ENCODE assay signal across 27 mouse cellular contexts in the genomic region with DNA sequence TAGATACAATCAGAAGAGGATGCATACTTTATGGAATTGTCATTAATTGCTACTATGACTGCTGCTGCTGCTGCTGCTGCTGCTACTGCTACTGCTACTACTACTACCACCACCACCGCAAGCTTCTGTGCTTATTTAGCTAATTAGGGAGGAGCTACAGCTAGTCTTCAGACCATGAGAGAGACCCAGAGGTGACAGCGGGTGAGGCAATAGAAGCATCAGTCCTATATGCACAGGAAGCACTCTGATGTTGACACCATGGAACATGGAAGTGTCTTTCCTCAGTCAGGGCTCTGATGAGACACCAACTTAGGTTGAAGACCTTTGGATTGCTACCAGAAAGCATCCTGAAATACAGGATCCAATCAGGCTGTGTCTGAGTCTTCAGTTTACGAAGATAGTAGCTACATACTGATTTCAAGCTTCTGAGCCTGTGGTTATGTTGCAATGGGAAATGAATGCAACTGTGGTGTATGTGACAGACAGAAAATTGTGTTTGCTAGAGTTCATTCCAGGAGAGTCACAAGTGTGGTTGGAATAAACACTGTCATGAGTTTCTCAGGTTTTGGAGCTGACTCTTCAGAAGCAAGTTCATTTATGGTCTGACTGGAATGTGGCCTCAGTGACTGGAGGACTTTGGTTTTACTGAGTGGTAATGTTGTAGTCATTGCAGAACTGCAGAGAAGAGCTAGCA.
"Had no signal": no experiment of that assay in that cellular context is flagged by ENCODE, and none has a peak within 500 bp of the region (broad histone marks: within the 10 kb centered on the region; RNA-seq: fewer than 3 reads in every experiment).

No protein-coding gene starts in this region.

- H3K27me3 ChIP-seq: heart, embryonic 12.5 days; hindbrain, embryonic 12.5 days; intestine, embryonic 15.5 days; kidney, embryonic 15.5 days; limb, embryonic 12.5 days; liver, embryonic 13.5 days; liver, embryonic 15.5 days had no signal

- H3K4me2 ChIP-seq: heart, embryonic 12.5 days; hindbrain, embryonic 12.5 days; hindbrain, embryonic 14.5 days; intestine, embryonic 15.5 days; kidney, embryonic 15.5 days; limb, embryonic 12.5 days; liver, embryonic 11.5 days; liver, embryonic 13.5 days; liver, embryonic 15.5 days had no signal

- H3K36me3 ChIP-seq: heart, embryonic 10.5 days; heart, embryonic 12.5 days; hindbrain, embryonic 10.5 days; hindbrain, embryonic 12.5 days; intestine, embryonic 15.5 days; kidney, embryonic 15.5 days; limb, embryonic 10.5 days; limb, embryonic 12.5 days; liver, embryonic 13.5 days; liver, embryonic 15.5 days had no signal

- H3K27ac ChIP-seq: gastrocnemius, adult 2 months; heart, embryonic 10.5 days; hindbrain, embryonic 10.5 days; hindbrain, embryonic 12.5 days; hindbrain, embryonic 14.5 days; intestine, embryonic 15.5 days; kidney, embryonic 15.5 days; kidney, postnatal 0 days; left cerebral cortex, adult 2 months; limb, embryonic 10.5 days; limb, embryonic 12.5 days; liver, embryonic 13.5 days; liver, embryonic 15.5 days had no signal

- DNase-seq: gastrocnemius, adult 2 months; gastrocnemius, postnatal 10 days; gastrocnemius, postnatal 25 days; heart, postnatal 10 days; heart, postnatal 4 days; kidney, adult 18-20 months; kidney, adult 9 months; kidney, postnatal 14 days; kidney, postnatal 4 days; liver; liver, embryonic 13.5 days had no signal

- H3K4me1 ChIP-seq: heart, embryonic 10.5 days; heart, embryonic 12.5 days; hindbrain, embryonic 10.5 days; hindbrain, embryonic 12.5 days; intestine, embryonic 15.5 days; kidney, embryonic 15.5 days; limb, embryonic 10.5 days; liver, embryonic 13.5 days; liver, embryonic 15.5 days had no signal

- ATAC-seq: hindbrain, embryonic 16.5 days; inflammation-experienced regulatory T-cells, adult 6 months; intestine, embryonic 15.5 days; intestine, postnatal 0 days had no signal

- H3K4me3 ChIP-seq: gastrocnemius, adult 2 months; heart, embryonic 10.5 days; heart, embryonic 12.5 days; hindbrain, embryonic 10.5 days; hindbrain, embryonic 12.5 days; intestine, embryonic 15.5 days; kidney, embryonic 15.5 days; left cerebral cortex, adult 2 months; limb, embryonic 10.5 days; limb, embryonic 12.5 days; liver, embryonic 13.5 days; liver, embryonic 15.5 days had no signal

- H3K9ac ChIP-seq: heart, embryonic 12.5 days; hindbrain, embryonic 12.5 days; hindbrain, embryonic 14.5 days; intestine, embryonic 15.5 days; kidney, embryonic 15.5 days; limb, embryonic 12.5 days; liver, embryonic 13.5 days; liver, embryonic 15.5 days had no signal

- H3K9me3 ChIP-seq: heart, embryonic 10.5 days; heart, embryonic 12.5 days; hindbrain, embryonic 10.5 days; hindbrain, embryonic 12.5 days; intestine, embryonic 15.5 days; kidney, embryonic 15.5 days; limb, embryonic 10.5 days; liver, embryonic 13.5 days; liver, embryonic 15.5 days had no signal
